Mouse (Mus musculus) hindbrain, embryonic 10.5 days (tissue): ENCODE measurements around the gene Gm13277. TPM values are rescaled to one million over a fixed set of nuclear protein-coding genes. Genes with fewer than 3 reads are reported as not detected.
A peak's percentile ranks its signal among the peaks of the same experiment; 100 is the strongest.
"Not testable (repeated sequence)": the region's sequence is repeated elsewhere in the genome, so short reads cannot be mapped to it uniquely, and the experiment has no call there.

Experiments used
- DNase-seq: peaks from one replicate; pipeline ENCODE4 v3.0.0-alpha.2; 2017; ENCODE audit warnings: low spot score
- H3K27ac ChIP-seq: fragments of 300-500 bp; sonication (generic); 2 replicates; pipeline ENCODE4 v1.5.1; 2016; ENCODE audit warnings: mild to moderate bottlenecking, moderate library complexity
- H3K27me3 ChIP-seq: fragments of 300-500 bp; sonication (generic); 2 replicates; pipeline ENCODE4 v1.6.1; 2016; ENCODE audit warnings: mild to moderate bottlenecking; ENCODE audit not compliant: poor library complexity, insufficient read depth, severe bottlenecking
- H3K36me3 ChIP-seq: fragments of 300-500 bp; sonication (generic); 2 replicates; pipeline ENCODE4 v1.6.1; 2016; ENCODE audit warnings: mild to moderate bottlenecking, moderate library complexity
- H3K4me1 ChIP-seq: fragments of 300-500 bp; sonication (generic); replicated peaks from 2 replicates; pipeline ENCODE4 v1.6.1; 2016; ENCODE audit warnings: mild to moderate bottlenecking
- H3K4me3 ChIP-seq: fragments of 300-500 bp; sonication (generic); 2 replicates; pipeline ENCODE4 v1.5.1; 2016; ENCODE audit warnings: mild to moderate bottlenecking, moderate library complexity
- H3K9me3 ChIP-seq: fragments of 300-500 bp; sonication (generic); 2 replicates; pipeline ENCODE4 v1.6.1; 2016; ENCODE audit warnings: mild to moderate bottlenecking, moderate library complexity
- WGBS: fragments of 180-500 bp; shearing (Covaris S2); methylation state at CpG from one replicate; pipeline ENCODE4 v1.1.7; 2016; 5-methylcytosine and 5-hydroxymethylcytosine counted together
- polyA plus RNA-seq: library from polyadenylated mRNA; unstranded; fragments of >200 nt; fragmentation: Nextera tagmentation; extraction: Ambion mirVana; gene quantifications from 2 replicates; pipeline ENCODE4 v1.2.1, GENCODE M21; 2016

The Gm13277 gene
- polyA plus RNA-seq = not detected in 2 replicates

DNA sequence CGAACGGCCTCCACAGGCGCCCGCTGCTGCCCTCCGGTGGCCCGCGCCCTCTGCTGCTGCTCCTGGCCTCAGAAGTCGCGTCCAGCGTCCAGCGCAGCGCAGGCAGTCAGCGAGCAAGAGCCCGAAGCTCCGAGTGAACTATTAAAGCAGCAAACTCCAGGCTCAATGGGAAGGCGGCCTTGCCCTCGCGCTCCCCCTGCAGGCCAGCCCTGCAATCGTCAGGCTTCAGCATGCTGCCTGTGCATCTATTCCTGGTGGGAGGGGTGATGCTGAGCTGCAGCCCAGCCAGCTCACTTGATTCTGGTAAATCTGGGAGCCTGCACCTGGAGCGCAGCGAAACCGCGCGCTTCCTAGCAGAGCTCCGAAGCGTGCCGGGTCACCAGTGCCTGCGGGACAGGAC, at the start of gene Gm13277:
Gene Gm13277, plus strand, starts transcription at position 231 of the 400 bp plus-strand sequence.
- whole genome bisulfite sequencing = 0% methylated on average over 5 of the region's 28 CpGs

DNA sequence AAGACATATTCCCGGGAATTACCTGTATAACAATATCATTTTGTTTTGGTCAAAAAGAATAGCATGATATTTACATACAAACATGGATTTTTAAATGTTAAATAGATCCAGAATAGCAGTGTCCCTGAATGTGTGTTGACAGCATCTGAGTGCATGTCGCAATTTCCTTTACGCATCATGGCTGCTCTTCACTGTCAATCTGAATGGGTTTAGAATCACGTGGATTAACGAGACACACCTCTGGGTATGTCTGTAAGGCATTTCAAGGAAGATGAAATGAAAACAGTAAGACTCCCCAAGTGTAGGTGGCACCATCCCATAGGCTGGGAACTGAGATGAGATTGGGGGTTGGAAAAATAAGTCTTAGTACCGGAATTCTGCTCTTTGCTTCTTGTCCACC, 49.4 kb upstream of the Gm13277 start:
- Histone ChIP-seq H3K27ac (no peak overlapping the region), H3K27me3 (no peaks in the 10 kb centered on the region), H3K9me3 (no peaks in the 10 kb centered on the region), H3K4me3 (no peak overlapping the region), H3K4me1 (no peaks in the 10 kb centered on the region), H3K36me3 (no peaks in the 10 kb centered on the region)
- DNase-seq = no peak
- WGBS = 93% methylated on average over 6 of the region's 6 CpGs

More for the DNA sequence above, at the start of gene Gm13277:
- not testable (repeated sequence) for H3K36me3 ChIP-seq, DNase-seq, H3K9me3 ChIP-seq, H3K27ac ChIP-seq, H3K4me3 ChIP-seq, H3K4me1 ChIP-seq, H3K27me3 ChIP-seq

DNA sequence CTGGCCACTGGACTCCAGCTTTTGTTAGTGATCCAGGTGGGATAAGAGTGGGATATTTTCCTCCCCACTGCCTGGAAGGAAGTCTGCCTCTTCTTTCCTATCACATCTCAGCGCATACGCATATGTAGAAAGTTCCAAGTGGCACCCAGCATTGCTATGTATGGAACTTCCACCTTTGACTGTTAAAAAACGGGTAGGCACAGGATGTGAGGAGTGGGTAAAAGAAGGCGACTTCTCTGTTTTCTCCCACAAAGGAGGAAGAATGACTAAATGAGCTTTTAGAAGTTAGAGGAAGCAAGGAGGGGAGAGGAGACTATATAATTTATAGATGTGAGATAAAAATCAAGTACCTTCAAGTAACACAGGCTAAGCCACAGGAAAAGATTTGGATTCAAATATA, 47.0 kb upstream of the Gm13277 start:
- Histone ChIP-seq H3K4me1 (no peaks in the 10 kb centered on the region), H3K27ac (no peak overlapping the region), H3K9me3 (no peaks in the 10 kb centered on the region), H3K27me3 (no peaks in the 10 kb centered on the region), H3K4me3 (no peak overlapping the region), H3K36me3 (no peaks in the 10 kb centered on the region)
- 94% methylated on average over 4 of the region's 4 CpGs for WGBS
- no peak for DNase-seq

DNA sequence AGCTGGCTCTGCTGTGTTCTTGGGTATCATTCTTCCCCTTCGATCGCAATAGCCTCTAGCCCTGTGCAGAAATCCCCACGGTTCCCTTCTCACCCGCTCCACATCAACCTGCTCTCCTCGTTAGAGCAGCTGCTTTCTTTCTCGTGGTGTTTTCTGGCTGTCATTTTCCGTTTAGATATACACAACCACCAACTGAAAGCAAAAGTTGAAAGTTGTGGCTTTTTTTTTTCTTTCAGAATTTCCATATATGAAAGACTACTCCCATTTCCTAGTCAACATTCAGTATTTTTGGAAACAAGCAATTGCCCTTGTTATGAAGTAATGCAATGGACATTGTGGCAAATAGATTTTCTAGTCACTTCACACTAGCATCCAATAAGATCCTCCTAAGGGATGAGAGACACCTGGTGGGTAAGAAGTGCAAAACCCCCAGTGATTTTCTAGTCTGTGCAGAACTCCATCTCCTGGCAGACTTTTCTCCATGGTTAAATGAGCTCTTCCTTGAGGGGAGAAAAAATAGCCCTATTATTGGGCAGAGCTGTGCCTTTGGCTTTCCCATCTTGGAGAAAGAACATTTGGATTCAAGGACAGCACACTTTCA, 45.6 kb upstream of the Gm13277 start:
- Histone ChIP-seq H3K27me3 (no peaks in the 10 kb centered on the region), H3K4me3 (no peak overlapping the region), H3K9me3 (no peaks in the 10 kb centered on the region), H3K4me1 (no peaks in the 10 kb centered on the region), H3K36me3 (no peaks in the 10 kb centered on the region), H3K27ac (no peak overlapping the region)
- DNase-seq = no peak
- 86% methylated on average over 7 of the region's 7 CpGs for WGBS

DNA sequence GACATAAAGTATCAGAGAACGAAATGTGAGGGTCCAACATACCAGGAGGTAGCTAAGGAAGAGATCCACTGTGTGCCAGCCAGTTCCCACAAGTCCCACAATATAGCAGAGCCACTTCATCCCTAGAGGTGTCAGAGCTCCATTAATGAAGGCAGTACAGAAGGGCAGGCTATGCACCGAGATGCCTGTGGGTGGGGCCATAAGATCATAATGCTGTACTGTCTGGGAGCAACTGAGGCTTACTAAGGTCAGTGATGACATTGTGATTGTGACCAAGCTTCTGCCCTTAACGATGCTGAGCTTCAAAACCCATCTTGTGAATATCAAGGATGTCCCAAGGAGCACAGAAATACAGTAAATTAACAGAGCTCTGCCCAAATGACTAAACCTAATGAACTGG, 44.2 kb upstream of the Gm13277 start:
- no peak for DNase-seq
- Histone ChIP-seq H3K27me3 (no peaks in the 10 kb centered on the region), H3K4me3 (no peak overlapping the region), H3K36me3 (no peaks in the 10 kb centered on the region), H3K27ac (no peak overlapping the region), H3K9me3 (no peaks in the 10 kb centered on the region), H3K4me1 (no peaks in the 10 kb centered on the region)
- WGBS = 84% methylated on average over 3 of the region's 3 CpGs

DNA sequence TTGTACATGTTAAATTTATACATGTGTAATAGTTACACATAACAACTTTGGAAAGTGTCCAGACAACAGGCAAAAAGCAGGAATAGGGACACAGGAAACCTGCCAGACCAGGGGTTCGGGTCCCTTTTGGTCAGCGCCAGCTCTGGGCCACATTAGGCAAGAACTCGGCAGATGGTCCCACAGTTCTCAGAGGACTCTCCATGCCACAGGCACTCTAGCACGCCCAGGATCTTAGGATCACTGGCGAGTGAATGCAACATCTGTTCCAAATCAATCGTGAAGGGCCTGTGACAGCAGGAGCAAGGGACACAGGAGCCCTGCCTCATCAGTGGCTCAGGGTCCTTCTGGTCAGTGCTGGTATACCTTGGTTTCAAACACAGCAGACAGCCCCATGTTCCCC, 38.5 kb upstream of the Gm13277 start:
- no peak for DNase-seq
- 63% methylated on average over 6 of the region's 6 CpGs for WGBS
- H3K27ac ChIP-seq = no peak overlapping the region
- no peaks in the 10 kb centered on the region for H3K36me3 ChIP-seq
- H3K4me1 ChIP-seq = no peaks in the 10 kb centered on the region
- no peaks in the 10 kb centered on the region for H3K9me3 ChIP-seq
- H3K27me3 ChIP-seq = no peaks in the 10 kb centered on the region
- H3K4me3 ChIP-seq = no peak overlapping the region

DNA sequence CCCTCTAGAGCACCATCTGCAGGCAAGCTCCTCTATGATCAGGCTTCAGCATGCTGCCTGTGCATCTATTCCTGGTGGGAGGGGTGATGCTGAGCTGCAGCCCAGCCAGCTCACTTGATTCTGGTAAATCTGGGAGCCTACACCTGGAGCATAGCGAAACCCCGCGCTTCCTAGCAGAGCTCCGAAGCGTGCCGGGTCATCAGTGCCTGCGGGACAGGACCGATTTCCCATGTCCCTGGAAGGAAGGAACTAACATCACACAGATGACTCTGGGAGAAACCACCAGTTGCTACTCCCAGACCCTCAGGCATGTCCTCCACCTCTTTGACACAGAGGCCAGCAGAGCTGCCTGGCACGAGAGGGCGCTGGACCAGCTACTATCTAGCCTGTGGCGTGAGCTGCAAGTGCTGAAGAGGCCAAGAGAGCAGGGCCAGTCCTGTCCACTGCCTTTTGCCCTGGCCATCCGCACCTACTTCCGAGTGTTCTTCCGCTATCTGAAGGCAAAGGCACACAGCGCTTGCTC, 33.6 kb upstream of the Gm13277 start, which contains the start of gene Gm13271:
Gene Gm13271, plus strand, starts transcription at position 51 of the 523 bp plus-strand sequence.
- H3K27me3 ChIP-seq = not testable (repeated sequence)
- 75% methylated on average over 15 of the region's 15 CpGs for WGBS

DNA sequence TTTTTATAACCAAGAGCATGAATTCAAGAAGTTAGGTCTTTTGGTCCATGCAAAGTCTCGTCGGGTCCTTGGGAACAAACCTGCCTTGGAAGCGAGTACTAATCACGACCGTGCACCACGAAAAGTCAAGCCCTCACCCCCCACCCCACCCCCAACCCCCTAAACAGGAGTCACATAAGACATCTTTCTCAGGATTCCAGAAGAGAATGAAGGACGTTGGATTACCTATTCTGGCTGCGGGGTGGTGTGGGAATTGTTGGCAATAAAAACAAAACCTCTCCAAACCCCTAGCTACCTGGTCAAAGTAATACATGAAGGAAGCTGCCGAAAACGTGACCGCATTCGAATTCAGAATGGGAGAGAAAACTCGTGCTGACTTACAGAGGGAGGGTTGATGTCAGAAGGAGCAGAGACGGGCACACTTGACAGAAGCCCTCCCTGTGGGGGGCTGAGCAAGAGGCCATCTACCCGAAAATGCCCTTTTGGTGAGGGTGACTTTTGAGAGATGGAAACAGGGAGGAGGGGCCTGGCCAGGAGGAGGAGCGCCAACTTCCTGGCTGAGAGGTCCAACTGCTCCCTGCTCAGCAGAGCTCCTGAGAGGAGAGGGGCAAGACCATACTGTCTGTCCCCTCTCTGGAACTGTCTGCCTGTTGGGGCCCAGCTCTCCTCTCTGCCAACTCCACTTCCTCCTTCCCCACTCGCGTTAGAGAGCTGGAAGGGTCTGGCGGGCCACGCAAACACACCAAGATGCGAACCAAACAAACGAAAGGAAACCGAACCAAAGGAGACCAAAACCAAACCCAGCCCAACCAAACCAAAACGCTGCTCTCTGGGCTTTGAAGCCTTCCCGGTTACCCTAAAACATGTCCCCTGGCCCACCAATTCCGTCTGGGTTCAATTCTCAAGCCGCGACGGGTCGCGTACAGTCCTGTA, 31.6 kb upstream of the Gm13277 start:
- peak; percentile 60 for DNase-seq
- peak overlapping the region; percentile 90 for H3K27ac ChIP-seq

More for the DNA sequence above, 33.6 kb upstream of the Gm13277 start, which contains the start of gene Gm13271:
- not testable (repeated sequence) for H3K36me3 ChIP-seq, H3K4me1 ChIP-seq, DNase-seq, H3K4me3 ChIP-seq, H3K27ac ChIP-seq, H3K9me3 ChIP-seq

DNA sequence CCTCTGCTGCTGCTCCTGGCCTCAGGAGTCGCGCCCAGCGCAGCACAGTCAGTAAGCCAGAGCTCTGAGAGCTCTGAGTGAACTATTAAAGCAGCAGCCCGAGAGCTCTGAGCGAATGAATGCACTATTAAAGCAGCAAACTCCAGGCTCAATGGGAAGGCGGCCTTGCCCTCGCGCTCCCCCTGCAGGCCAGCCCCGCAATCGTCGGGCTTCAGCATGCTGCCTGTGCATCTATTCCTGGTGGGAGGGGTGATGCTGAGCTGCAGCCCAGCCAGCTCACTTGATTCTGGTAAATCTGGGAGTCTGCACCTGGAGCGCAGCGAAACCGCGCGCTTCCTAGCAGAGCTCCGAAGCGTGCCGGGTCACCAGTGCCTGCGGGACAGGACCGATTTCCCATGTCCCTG, 30.8 kb upstream of the Gm13277 start:
- H3K36me3 ChIP-seq, H3K4me1 ChIP-seq, H3K9me3 ChIP-seq, H3K27me3 ChIP-seq: not testable (repeated sequence)
- under 1% methylated on average over 21 of the region's 21 CpGs for whole genome bisulfite sequencing
- peak overlapping the region; percentile 90 for H3K27ac ChIP-seq
- DNase-seq = peak; percentile 88
- H3K4me3 ChIP-seq = peak overlapping the region; percentile 60

More for the DNA sequence above, 31.6 kb upstream of the Gm13277 start:
- WGBS = 13% methylated on average over 29 of the region's 31 CpGs
- peak overlapping the region; percentile 60 for H3K4me3 ChIP-seq
- not testable (repeated sequence) for H3K4me1 ChIP-seq, H3K27me3 ChIP-seq, H3K36me3 ChIP-seq, H3K9me3 ChIP-seq

DNA sequence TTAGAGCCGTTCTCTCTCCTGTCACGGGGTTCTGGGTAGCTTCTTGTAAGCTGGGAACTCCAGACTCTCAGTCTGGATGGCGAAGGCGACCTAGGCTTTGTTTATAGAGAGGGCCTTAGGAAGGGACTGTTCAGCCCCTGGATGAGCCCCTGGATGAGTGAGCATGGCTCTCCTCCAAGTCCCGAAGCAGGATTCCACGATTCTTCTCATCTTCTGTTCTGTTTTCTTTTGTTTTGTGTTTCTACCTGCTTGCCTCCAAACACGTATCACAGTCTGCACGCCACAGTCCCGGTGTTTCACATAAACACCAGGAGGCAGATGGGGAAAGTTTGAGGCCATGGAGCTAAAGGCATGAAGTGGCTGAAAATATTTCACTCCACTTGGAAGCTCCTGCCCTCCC, 29.7 kb upstream of the Gm13277 start:
- H3K4me1 ChIP-seq = not testable (repeated sequence)
- WGBS = 89% methylated on average over 9 of the region's 9 CpGs

DNA sequence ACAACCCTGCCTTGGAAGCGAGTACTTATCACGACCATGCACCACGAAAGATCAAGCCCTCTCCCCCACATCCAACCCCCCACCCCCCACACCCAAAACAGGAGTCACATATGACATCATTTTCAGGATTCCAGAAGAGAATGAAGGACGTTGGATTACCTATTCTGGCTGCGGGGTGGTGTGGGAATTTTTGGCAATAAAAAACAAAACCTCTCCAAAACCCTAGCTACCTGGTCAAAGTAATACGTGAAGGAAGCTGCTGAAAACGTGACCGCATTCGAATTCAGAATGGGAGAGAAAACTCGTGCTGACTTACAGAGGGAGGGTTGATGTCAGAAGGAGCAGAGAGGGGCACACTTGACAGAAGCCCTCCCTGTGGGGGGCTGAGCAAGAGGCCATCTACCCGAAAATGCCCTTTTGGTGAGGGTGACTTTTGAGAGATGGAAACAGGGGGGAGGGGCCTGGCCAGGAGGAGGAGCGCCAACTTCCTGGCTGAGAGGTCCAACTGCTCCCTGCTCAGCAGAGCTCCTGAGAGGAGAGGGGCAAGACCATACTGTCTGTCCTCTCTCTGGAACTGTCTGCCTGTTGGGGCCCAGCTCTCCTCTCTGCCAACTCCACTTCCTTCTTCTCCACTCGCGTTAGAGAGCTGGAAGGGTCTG, 28.7 kb upstream of the Gm13277 start, which contains the start of gene Gm13283:
Gene Gm13283, plus strand, starts transcription at position 510 of the 659 bp plus-strand sequence.
- DNase-seq, H3K4me1 ChIP-seq, H3K36me3 ChIP-seq, H3K27ac ChIP-seq, H3K27me3 ChIP-seq, H3K9me3 ChIP-seq: not testable (repeated sequence)
- H3K4me3 ChIP-seq = peak within 1 kb of the TSS; percentile 43
- 22% methylated on average over 11 of the region's 14 CpGs for WGBS

More for the DNA sequence above, 29.7 kb upstream of the Gm13277 start:
- H3K27me3 ChIP-seq, H3K27ac ChIP-seq, H3K9me3 ChIP-seq, H3K4me3 ChIP-seq, H3K36me3 ChIP-seq, DNase-seq: not testable (repeated sequence)

DNA sequence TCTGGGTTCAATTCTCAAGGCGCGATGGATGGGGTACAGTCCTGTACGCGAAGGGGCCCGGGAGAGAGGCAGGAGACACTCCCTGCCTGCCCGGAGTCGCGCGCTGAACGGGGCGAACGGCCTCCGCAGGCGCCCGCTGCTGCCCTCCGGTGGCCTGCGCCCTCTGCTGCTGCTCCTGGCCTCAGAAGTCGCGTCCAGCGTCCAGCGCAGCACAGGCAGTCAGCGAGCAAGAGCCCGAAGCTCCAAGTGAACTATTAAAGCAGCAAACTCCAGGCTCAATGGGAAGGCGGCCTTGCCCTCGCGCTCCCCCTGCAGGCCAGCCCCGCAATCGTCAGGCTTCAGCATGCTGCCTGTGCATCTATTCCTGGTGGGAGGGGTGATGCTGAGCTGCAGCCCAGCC, 28.0 kb upstream of the Gm13277 start:
- not testable (repeated sequence) for H3K36me3 ChIP-seq, H3K27ac ChIP-seq, H3K9me3 ChIP-seq, H3K27me3 ChIP-seq, H3K4me1 ChIP-seq
- peak; percentile 75 for DNase-seq
- H3K4me3 ChIP-seq = peak overlapping the region; percentile 43
- WGBS = under 1% methylated on average over 28 of the region's 28 CpGs
